Mouse (Mus musculus): ENCODE data around the gene Nptxr. TPM values are rescaled to one million over a fixed set of nuclear protein-coding genes. Genes with fewer than 3 reads are reported as not detected.
"Not testable (repeated sequence)": the region's sequence is repeated elsewhere in the genome, so short reads cannot be mapped to it uniquely, and the experiment has no call there.

Gene Nptxr
- polyA plus RNA-seq, 1 experiment = 0.03 TPM

GRCm38 (mm10) chr15:79823588-79824280 lies 19.2 kb upstream of the Nptxr start:
- Histone ChIP-seq H3K4me1 (peaks cover 14% of the 10 kb centered on the region; the same call in 1 of the 2 replicates), H3K27me3 (replicated peaks) (peaks cover 7% of the 10 kb centered on the region), H3K9me3 (peaks cover 4% of the 10 kb centered on the region; the same call in 1 of the 2 replicates), H3K4me3 (replicated peaks) (no peak overlapping the region), H3K36me3 (replicated peaks; ENCODE audit: low read length) (peaks cover 46% of the 10 kb centered on the region)
- TF ChIP-seq GATA1 (IDR thresholded peaks at IDR 0.05; ENCODE audit: borderline replicate concordance, low read length) (no peak), FLI1 (IDR thresholded peaks at IDR 0.05; ENCODE audit: low read length) (no peak)

- TF ChIP-seq GATA1 (IDR thresholded peaks at IDR 0.05; ENCODE audit: borderline replicate concordance, low read length) = no peak
- no peak for TF ChIP-seq FLI1 (IDR thresholded peaks at IDR 0.05; ENCODE audit: low read length)
- H3K4me3 ChIP-seq (replicated peaks) = no peak overlapping the region
- H3K36me3 ChIP-seq (replicated peaks; ENCODE audit: low read length) = peaks cover 34% of the 10 kb centered on the region
- peaks cover 7% of the 10 kb centered on the region for H3K27me3 ChIP-seq (replicated peaks)
- H3K9me3 ChIP-seq = peaks cover 8% of the 10 kb centered on the region
- peaks cover 14% of the 10 kb centered on the region; the same call in 1 of the 2 replicates for H3K4me1 ChIP-seq
Observed at GRCm38 (mm10) chr15:79822265-79823199, 18.0 kb upstream of the Nptxr start.

- Histone ChIP-seq H3K4me3 (replicated peaks) (no peak overlapping the region), H3K9me3 (peaks cover 12% of the 10 kb centered on the region), H3K27me3 (replicated peaks) (peaks cover 46% of the 10 kb centered on the region), H3K36me3 (replicated peaks; ENCODE audit: low read length) (peaks cover 9% of the 10 kb centered on the region), H3K4me1 (peaks cover 13% of the 10 kb centered on the region)
- TF ChIP-seq FLI1 (IDR thresholded peaks at IDR 0.05; ENCODE audit: low read length) = no peak
- TF ChIP-seq GATA1 (IDR thresholded peaks at IDR 0.05; ENCODE audit: borderline replicate concordance, low read length) = no peak
Observed at GRCm38 (mm10) chr15:79818325-79818724, 13.8 kb upstream of the Nptxr start.

- peaks cover 28% of the 10 kb centered on the region for H3K4me1 ChIP-seq
- H3K9me3 ChIP-seq = peaks cover 11% of the 10 kb centered on the region
- H3K36me3 ChIP-seq (replicated peaks; ENCODE audit: low read length) = no peaks in the 10 kb centered on the region
- TF ChIP-seq FLI1 (IDR thresholded peaks at IDR 0.05; ENCODE audit: low read length) (no peak), GATA1 (IDR thresholded peaks at IDR 0.05; ENCODE audit: borderline replicate concordance, low read length) (no peak)
- H3K4me3 ChIP-seq (replicated peaks) = no peak overlapping the region
- peaks cover 77% of the 10 kb centered on the region for H3K27me3 ChIP-seq (replicated peaks)
Observed at GRCm38 (mm10) chr15:79813666-79814258, 9.2 kb upstream of the Nptxr start.

- H3K9me3 ChIP-seq; H3K36me3 ChIP-seq (replicated peaks; ENCODE audit: low read length); H3K4me3 ChIP-seq (replicated peaks): not testable (repeated sequence)
- Histone ChIP-seq H3K4me1 (peaks cover 28% of the 10 kb centered on the region), H3K27me3 (replicated peaks) (peaks cover 85% of the 10 kb centered on the region)
Observed at GRCm38 (mm10) chr15:79812840-79813239, 8.3 kb upstream of the Nptxr start.

- TF ChIP-seq FLI1 (IDR thresholded peaks at IDR 0.05; ENCODE audit: low read length) (no peak), GATA1 (IDR thresholded peaks at IDR 0.05; ENCODE audit: borderline replicate concordance, low read length) (no peak)
- peaks cover 28% of the 10 kb centered on the region for H3K4me1 ChIP-seq
- H3K27me3 ChIP-seq (replicated peaks) = peaks cover 91% of the 10 kb centered on the region
- no peaks in the 10 kb centered on the region for H3K36me3 ChIP-seq (replicated peaks; ENCODE audit: low read length)
- 0 out of 2 replicates have a peak, but pooled peaks cover 5% of the 10 kb centered on the region for H3K9me3 ChIP-seq
- no peak overlapping the region for H3K4me3 ChIP-seq (replicated peaks)
Observed at GRCm38 (mm10) chr15:79810997-79811396, 6.4 kb upstream of the Nptxr start.

- Histone ChIP-seq H3K4me3 (replicated peaks) (no peak overlapping the region), H3K27me3 (replicated peaks) (peaks cover 91% of the 10 kb centered on the region), H3K36me3 (replicated peaks; ENCODE audit: low read length) (no peaks in the 10 kb centered on the region), H3K9me3 (0 out of 2 replicates have a peak, but pooled peaks cover 5% of the 10 kb centered on the region), H3K4me1 (peaks cover 30% of the 10 kb centered on the region)
- TF ChIP-seq FLI1 (IDR thresholded peaks at IDR 0.05; ENCODE audit: low read length) = no peak
- no peak for TF ChIP-seq GATA1 (IDR thresholded peaks at IDR 0.05; ENCODE audit: borderline replicate concordance, low read length)
Observed at GRCm38 (mm10) chr15:79810061-79810460, 5.5 kb upstream of the Nptxr start.

GRCm38 (mm10) chr15:79808658-79809057 lies 4.1 kb upstream of the Nptxr start:
- no peaks in the 10 kb centered on the region for H3K36me3 ChIP-seq (replicated peaks; ENCODE audit: low read length)
- H3K27me3 ChIP-seq (replicated peaks) = peaks cover 91% of the 10 kb centered on the region
- H3K9me3 ChIP-seq = 0 out of 2 replicates have a peak, but pooled peaks cover 5% of the 10 kb centered on the region
- TF ChIP-seq FLI1 (IDR thresholded peaks at IDR 0.05; ENCODE audit: low read length) (no peak), GATA1 (IDR thresholded peaks at IDR 0.05; ENCODE audit: borderline replicate concordance, low read length) (no peak)
- H3K4me1 ChIP-seq = peaks cover 40% of the 10 kb centered on the region
- no peak overlapping the region for H3K4me3 ChIP-seq (replicated peaks)

- H3K27me3 ChIP-seq (replicated peaks) = peaks cover 91% of the 10 kb centered on the region
Observed at GRCm38 (mm10) chr15:79808114-79808513, 3.5 kb upstream of the Nptxr start.

More at GRCm38 (mm10) chr15:79808114-79808513, 3.5 kb upstream of the Nptxr start:
- H3K4me3 ChIP-seq (replicated peaks) = peak overlapping the region; percentile 15
- no peaks in the 10 kb centered on the region for H3K36me3 ChIP-seq (replicated peaks; ENCODE audit: low read length)
- TF ChIP-seq FLI1 (IDR thresholded peaks at IDR 0.05; ENCODE audit: low read length) = no peak
- no peak for TF ChIP-seq GATA1 (IDR thresholded peaks at IDR 0.05; ENCODE audit: borderline replicate concordance, low read length)
- H3K9me3 ChIP-seq = 0 out of 2 replicates have a peak, but pooled peaks cover under 1% of the 10 kb centered on the region
- H3K4me1 ChIP-seq = peaks cover 43% of the 10 kb centered on the region

All from megakaryocyte, embryonic 14.5 days (primary cell).